17 mouse cellular contexts compared by ENCODE assay signal in the genomic region with DNA sequence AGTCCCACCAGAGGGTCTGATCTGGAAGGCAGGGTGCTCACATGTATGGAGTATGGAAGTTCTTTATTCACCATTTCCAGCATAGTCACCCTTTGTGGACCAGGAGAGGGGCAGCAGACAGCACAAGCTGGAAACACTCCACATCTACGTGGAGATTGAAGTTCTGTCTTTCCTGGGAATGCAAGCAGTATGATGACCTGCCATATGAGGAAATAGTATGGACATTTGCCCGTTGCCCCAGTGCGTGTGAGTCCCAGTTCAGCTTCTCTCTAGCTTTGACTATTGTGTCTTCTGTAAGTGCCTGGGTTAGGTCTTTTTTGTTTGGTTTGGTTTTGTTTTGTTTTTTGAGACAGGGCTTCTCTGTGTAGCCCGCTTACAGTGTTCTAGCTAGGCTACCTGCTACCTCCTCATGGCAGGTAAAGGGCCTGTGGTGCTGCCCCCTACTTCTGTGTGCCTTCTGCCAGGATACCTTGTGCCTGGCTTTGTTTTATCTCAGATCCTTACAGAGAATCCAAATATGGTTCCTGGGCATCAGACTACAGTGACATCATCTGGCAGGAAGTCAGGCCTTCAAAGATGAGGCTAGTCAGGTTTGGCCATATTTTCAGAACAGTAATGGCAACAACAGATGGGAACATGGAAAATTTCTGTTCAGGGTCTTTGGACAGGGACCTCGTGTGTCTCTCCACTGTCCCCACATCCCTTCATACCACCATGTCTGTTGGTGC. TPM values are rescaled to one million over a fixed set of nuclear protein-coding genes. Genes with fewer than 3 reads are reported as not detected.
DNase-seq lines count a peak whose midpoint lies in the region; ATAC-seq and TF ChIP-seq lines count a peak whose summit lies in the region.
"Had no signal": no experiment of that assay in that cellular context is flagged by ENCODE, and none has a peak within 500 bp of the region (broad histone marks: within the 10 kb centered on the region; RNA-seq: fewer than 3 reads in every experiment).

No protein-coding gene starts in this region.

- H3K4me3 ChIP-seq in heart, postnatal 0 days (ENCODE audit: low read depth, low read length) = no peak overlapping the region
- no peak overlapping the region for H3K4me3 ChIP-seq in lung, adult 2 months (replicated peaks; ENCODE audit: extremely low read depth, low read depth, low read length)
- no peak overlapping the region for H3K4me3 ChIP-seq in stomach, postnatal 0 days (ENCODE audit: low read depth, low read length)
- H3K4me3 ChIP-seq: forebrain, embryonic 15.5 days; hindbrain, embryonic 13.5 days; liver, embryonic 13.5 days had no signal

- DNase-seq in heart, postnatal 0 days (ENCODE audit: low spot score) = no peak
- DNase-seq in heart, postnatal 25 days (ENCODE audit: low spot score) = no peak
- peak; percentile 35 for DNase-seq in lung, postnatal 36 days
- DNase-seq in lung, adult 2 months = no peak
- DNase-seq in cerebellum, adult 8-10 months = peak; percentile 63
- DNase-seq in stomach, postnatal 0 days (ENCODE audit: low spot score) = no peak
- no peak for DNase-seq in liver
- no peak for DNase-seq in ovary, postnatal 36 days (ENCODE audit: low spot score)
- DNase-seq: adrenal gland, postnatal 14 days; gastrocnemius, postnatal 14 days; kidney, adult 11 months; kidney, postnatal 14 days; liver, embryonic 13.5 days; midbrain, embryonic 14.5 days; thymus, adult 18-20 months had no signal

- 0 out of 2 replicates have a peak, but pooled peaks have one; percentile 13 for ATAC-seq in heart, postnatal 0 days (ENCODE audit: insufficient read depth, low read depth)
- ATAC-seq in stomach, postnatal 0 days (ENCODE audit: low FRiP score, low TSS enrichment) = no peak
- ATAC-seq: forebrain, embryonic 15.5 days had no signal

- TF ChIP-seq CTCF in heart, postnatal 0 days (IDR thresholded peaks at IDR 0.05; ENCODE audit: low read depth) = no peak
- TF ChIP-seq CTCF in lung, adult 2 months (IDR thresholded peaks at IDR 0.05; ENCODE audit: insufficient read depth, low read length) = no peak
- TF ChIP-seq CTCF in stomach, postnatal 0 days (IDR thresholded peaks at IDR 0.05; ENCODE audit: low read depth) = 0 out of 2 replicates have a peak, but pooled peaks have one; percentile 4

- H3K9me3 ChIP-seq in heart, postnatal 0 days (replicated peaks; ENCODE audit: control insufficient read depth, low read length) = no peaks in the 10 kb centered on the region
- H3K9me3 ChIP-seq in stomach, postnatal 0 days (ENCODE audit: control insufficient read depth, low read length) = no peaks in the 10 kb centered on the region
- H3K9me3 ChIP-seq: forebrain, embryonic 15.5 days; hindbrain, embryonic 13.5 days; liver, embryonic 13.5 days had no signal

- no peak for TF ChIP-seq EP300 in heart, postnatal 0 days (IDR thresholded peaks at IDR 0.05; ENCODE audit: low read depth)
- TF ChIP-seq EP300 in stomach, postnatal 0 days (optimal IDR thresholded peaks at IDR 0.05) = no peak

- 72% methylated on average over 5 of the region's 5 CpGs for WGBS in heart, postnatal 0 days
- WGBS in lung, adult 2 months = 64% methylated on average over 5 of the region's 5 CpGs
- 72% methylated on average over 5 of the region's 5 CpGs for WGBS in stomach, postnatal 0 days

- TF ChIP-seq POLR2A in lung, adult 2 months (IDR thresholded peaks at IDR 0.05; ENCODE audit: borderline replicate concordance, extremely low read depth, low read depth, low read length) = no peak

- no peak overlapping the region for H3K4me2 ChIP-seq in heart, postnatal 0 days (ENCODE audit: low read depth, low read length)
- no peak overlapping the region for H3K4me2 ChIP-seq in stomach, postnatal 0 days (replicated peaks; ENCODE audit: low read depth)
- H3K4me2 ChIP-seq: forebrain, embryonic 15.5 days; hindbrain, embryonic 13.5 days; liver, embryonic 13.5 days had no signal

- intact Hi-C loops in heart, postnatal 25 days (cut with DNase I) = no loop called here

- peak overlapping the region; percentile 48 for H3K27ac ChIP-seq in heart, postnatal 0 days (ENCODE audit: low read depth)
- peak overlapping the region; percentile 53; the same call in 1 of the 2 replicates for H3K27ac ChIP-seq in stomach, postnatal 0 days (replicated peaks)
- H3K27ac ChIP-seq: liver, embryonic 13.5 days had no signal

- H3K36me3 ChIP-seq in heart, postnatal 0 days (replicated peaks; ENCODE audit: control insufficient read depth, insufficient read depth, low read length) = no peaks in the 10 kb centered on the region
- H3K36me3 ChIP-seq in stomach, postnatal 0 days (ENCODE audit: control insufficient read depth, insufficient read depth, low read length) = 0 out of 2 replicates have a peak, but pooled peaks cover 3% of the 10 kb centered on the region
- H3K36me3 ChIP-seq: forebrain, embryonic 15.5 days had no signal

- H3K4me1 ChIP-seq in heart, postnatal 0 days (ENCODE audit: control insufficient read depth, insufficient read depth) = peaks cover 44% of the 10 kb centered on the region
- peaks cover 40% of the 10 kb centered on the region for H3K4me1 ChIP-seq in lung, adult 2 months (ENCODE audit: control insufficient read depth, insufficient read depth, low read length)
- H3K4me1 ChIP-seq in stomach, postnatal 0 days (replicated peaks; ENCODE audit: control insufficient read depth, insufficient read depth) = peaks cover 14% of the 10 kb centered on the region

- no peaks in the 10 kb centered on the region for H3K27me3 ChIP-seq in heart, postnatal 0 days (ENCODE audit: control insufficient read depth, insufficient read depth, low read length)
- H3K27me3 ChIP-seq in stomach, postnatal 0 days (ENCODE audit: control insufficient read depth, insufficient read depth, low read length) = no peaks in the 10 kb centered on the region
- H3K27me3 ChIP-seq: forebrain, embryonic 15.5 days; hindbrain, embryonic 13.5 days; liver, embryonic 13.5 days had no signal

- H3K9ac ChIP-seq in heart, postnatal 0 days (replicated peaks; ENCODE audit: low read depth, low read length) = no peak overlapping the region
- H3K9ac ChIP-seq in stomach, postnatal 0 days (ENCODE audit: low read length) = no peak overlapping the region
- H3K9ac ChIP-seq: forebrain, embryonic 15.5 days; hindbrain, embryonic 13.5 days; liver, embryonic 13.5 days had no signal

RNA-seq across cellular contexts. Expression of a gene that starts 10.8 kb away (rescaled TPM):
- 44.5 and 57.5 TPM in 2 replicates for total RNA-seq in heart, postnatal 0 days (2014; rRNA removed; ENCODE audit: low replicate concordance)
- 7.1 and 9.8 TPM in 2 replicates for polyA plus RNA-seq in heart, postnatal 0 days (2015; fragmentation: Nextera tagmentation; extraction: Ambion mirVana)
- total RNA-seq in heart, postnatal 25 days (2021) = 10 to 100 TPM; 41.2 to 50.6 TPM
- 136 and 146 TPM in 2 replicates for polyA plus RNA-seq in lung, adult 2 months (2012; rRNA removed)
- polyA plus RNA-seq in stomach, postnatal 0 days (2015; fragmentation: Nextera tagmentation; extraction: Ambion mirVana) = 10.9 and 12.3 TPM in 2 replicates

RNA-seq across cellular contexts. Expression of a gene that starts 26.5 kb away (rescaled TPM):
- 0.27 TPM in 1 of 2 replicates, not detected in the other for total RNA-seq in heart, postnatal 0 days (2014; rRNA removed; ENCODE audit: low replicate concordance)
- 0.46 and 0.54 TPM in 2 replicates for polyA plus RNA-seq in heart, postnatal 0 days (2015; fragmentation: Nextera tagmentation; extraction: Ambion mirVana)
- total RNA-seq in heart, postnatal 25 days (2021) = not detected
- 1.1 and 1.2 TPM in 2 replicates for polyA plus RNA-seq in lung, adult 2 months (2012; rRNA removed)
- polyA plus RNA-seq in stomach, postnatal 0 days (2015; fragmentation: Nextera tagmentation; extraction: Ambion mirVana) = 0.82 and 0.85 TPM in 2 replicates

RNA-seq across cellular contexts. Expression of a gene that starts 32.7 kb away (rescaled TPM):
- 206 and 281 TPM in 2 replicates for total RNA-seq in heart, postnatal 0 days (2014; rRNA removed; ENCODE audit: low replicate concordance)
- 46.0 and 48.9 TPM in 2 replicates for polyA plus RNA-seq in heart, postnatal 0 days (2015; fragmentation: Nextera tagmentation; extraction: Ambion mirVana)
- total RNA-seq in heart, postnatal 25 days (2021) = 10 to 100 TPM; 43.6 to 54.1 TPM
- 237 and 263 TPM in 2 replicates for polyA plus RNA-seq in lung, adult 2 months (2012; rRNA removed)
- polyA plus RNA-seq in stomach, postnatal 0 days (2015; fragmentation: Nextera tagmentation; extraction: Ambion mirVana) = 41.8 and 42.6 TPM in 2 replicates

Comparison
In these comparisons a context has a peak if more than half of its experiments do, and no peak if none do; other contexts are left out.
1. DNase-seq: peak in lung, postnatal 36 days (single experiment) and cerebellum, adult 8-10 months (single experiment); none in heart, postnatal 0 days (single experiment), heart, postnatal 25 days (single experiment), lung, adult 2 months (single experiment), stomach, postnatal 0 days (single experiment), liver (single experiment) and ovary, postnatal 36 days (single experiment).
2. RNA of a gene that starts 10.8 kb away (polyA plus RNA-seq): 136 to 146 TPM in lung, adult 2 months; 10.9 to 12.3 TPM in stomach, postnatal 0 days and 7.1 to 9.8 TPM in heart, postnatal 0 days; every median in the first group is over 10 times any median in the second.